Mouse (Mus musculus) stomach, embryonic 14.5 days (tissue): ENCODE results near the gene H2-Ab1. TPM values are rescaled to one million over a fixed set of nuclear protein-coding genes. Genes with fewer than 3 reads are reported as not detected.

Experiments
- ATAC-seq: fragments of 200-750 bp; cut with Nextera tagmentation; 2 replicates; pipeline ENCODE4 v1.8.0; 2017; ENCODE audit warnings: low read depth, moderate TSS enrichment; ENCODE audit not compliant: insufficient number of reproducible peaks, insufficient read depth, low FRiP score
- H3K27ac ChIP-seq: fragments of 300-500 bp; sonication (generic); 2 replicates; pipeline ENCODE4 v1.5.1; 2014; ENCODE audit warnings: mild to moderate bottlenecking, low read length, moderate library complexity, mixed read lengths
- H3K27me3 ChIP-seq: fragments of 300-500 bp; sonication (generic); 2 replicates; pipeline ENCODE4 v1.6.1; 2014; ENCODE audit warnings: low read length, control low read depth, mixed read lengths; ENCODE audit not compliant: control insufficient read depth, insufficient read depth
- H3K36me3 ChIP-seq: fragments of 300-500 bp; sonication (generic); 2 replicates; pipeline ENCODE4 v1.6.1; 2014; ENCODE audit warnings: mild to moderate bottlenecking, control low read depth, low read length, moderate library complexity, mixed read lengths; ENCODE audit not compliant: control insufficient read depth, insufficient read depth
- H3K4me1 ChIP-seq: fragments of 300-500 bp; sonication (generic); 2 replicates; pipeline ENCODE4 v1.6.1; 2014; ENCODE audit warnings: low read length, control low read depth, mixed read lengths; ENCODE audit not compliant: control insufficient read depth, insufficient read depth
- H3K4me2 ChIP-seq: fragments of 300-500 bp; sonication (generic); replicated peaks from 2 replicates; pipeline ENCODE4 v1.6.1; 2014; ENCODE audit warnings: low read depth, low read length, control low read depth
- H3K4me3 ChIP-seq: fragments of 300-500 bp; sonication (generic); 2 replicates; pipeline ENCODE4 v1.5.1; 2014; ENCODE audit warnings: low read depth, low read length, control low read depth
- H3K9ac ChIP-seq: fragments of 300-500 bp; sonication (generic); replicated peaks from 2 replicates; pipeline ENCODE4 v1.6.1; 2014; ENCODE audit warnings: low read depth, mild to moderate bottlenecking, control low read depth, low read length, moderate library complexity, mixed read lengths
- H3K9me3 ChIP-seq: fragments of 300-500 bp; sonication (generic); 2 replicates; pipeline ENCODE4 v1.6.1; 2016; ENCODE audit warnings: low read depth, low read length, control low read depth; ENCODE audit not compliant: control insufficient read depth
- WGBS: fragments of 180-500 bp; shearing (Covaris S2); extraction: QIAGEN DNeasy Blood & Tissue Kit; methylation state at CpG from one replicate; pipeline ENCODE4 v1.1.7; 2014; 5-methylcytosine and 5-hydroxymethylcytosine counted together
- polyA plus RNA-seq: library from polyadenylated mRNA; unstranded; fragments of >200 nt; fragmentation: Nextera tagmentation; extraction: Ambion mirVana; gene quantifications from 2 replicates; pipeline ENCODE4 v1.2.1, GENCODE M21; 2014

Gene H2-Ab1
- polyA plus RNA-seq, 1 experiment from 2014 or later, result 12.6 TPM

GRCm38 (mm10) chr17:34291609-34292008 is 34.1 kb downstream of the H2-Ab1 start:
- ATAC-seq, result peak; percentile 78; the same call in 1 of the 2 replicates
- no peak overlapping the region for H3K4me2 ChIP-seq
- 14% methylated on average over 8 of the region's 8 CpGs for WGBS
- H3K9ac ChIP-seq, result no peak overlapping the region
- no peaks in the 10 kb centered on the region for H3K9me3 ChIP-seq
- H3K4me3 ChIP-seq, result no peak overlapping the region
- no peak overlapping the region for H3K27ac ChIP-seq
- H3K4me1 ChIP-seq, result no peaks in the 10 kb centered on the region; the same call in 1 of the 2 replicates
- no peaks in the 10 kb centered on the region for H3K36me3 ChIP-seq
- no peaks in the 10 kb centered on the region for H3K27me3 ChIP-seq

GRCm38 (mm10) chr17:34292570-34292969 is 35.1 kb downstream of the H2-Ab1 start:
- Histone ChIP-seq H3K4me3 (no peak overlapping the region), H3K9me3 (no peaks in the 10 kb centered on the region), H3K36me3 (no peaks in the 10 kb centered on the region), H3K9ac (no peak overlapping the region), H3K4me1 (no peaks in the 10 kb centered on the region; the same call in 1 of the 2 replicates), H3K27ac (no peak overlapping the region), H3K4me2 (no peak overlapping the region), H3K27me3 (no peaks in the 10 kb centered on the region)
- 92% methylated on average over 4 of the region's 4 CpGs for WGBS
- no peak for ATAC-seq

GRCm38 (mm10) chr17:34293533-34293932 is 36.0 kb downstream of the H2-Ab1 start:
- Histone ChIP-seq H3K9me3 (no peaks in the 10 kb centered on the region), H3K27me3 (no peaks in the 10 kb centered on the region), H3K9ac (no peak overlapping the region), H3K4me3 (no peak overlapping the region), H3K4me2 (no peak overlapping the region), H3K36me3 (no peaks in the 10 kb centered on the region), H3K27ac (no peak overlapping the region), H3K4me1 (no peaks in the 10 kb centered on the region; the same call in 1 of the 2 replicates)
- ATAC-seq, result no peak
- 53% methylated on average over 2 of the region's 2 CpGs for WGBS

GRCm38 (mm10) chr17:34294249-34294648 is 36.8 kb downstream of the H2-Ab1 start:
- no peak overlapping the region for H3K27ac ChIP-seq

GRCm38 (mm10) chr17:34295307-34295706 is 37.8 kb downstream of the H2-Ab1 start:
- Histone ChIP-seq H3K27me3 (no peaks in the 10 kb centered on the region), H3K36me3 (no peaks in the 10 kb centered on the region), H3K27ac (no peak overlapping the region), H3K4me3 (no peak overlapping the region), H3K4me2 (no peak overlapping the region), H3K9me3 (no peaks in the 10 kb centered on the region), H3K9ac (no peak overlapping the region), H3K4me1 (no peaks in the 10 kb centered on the region; the same call in 1 of the 2 replicates)
- no peak for ATAC-seq

More at GRCm38 (mm10) chr17:34294249-34294648, 36.8 kb downstream of the H2-Ab1 start:
- H3K9ac ChIP-seq, result no peak overlapping the region
- no peaks in the 10 kb centered on the region for H3K36me3 ChIP-seq
- H3K9me3 ChIP-seq, result no peaks in the 10 kb centered on the region
- no peaks in the 10 kb centered on the region; the same call in 1 of the 2 replicates for H3K4me1 ChIP-seq
- ATAC-seq, result no peak
- H3K4me2 ChIP-seq, result no peak overlapping the region
- WGBS, result 64% methylated on average over 4 of the region's 4 CpGs
- no peak overlapping the region for H3K4me3 ChIP-seq
- no peaks in the 10 kb centered on the region for H3K27me3 ChIP-seq

GRCm38 (mm10) chr17:34295891-34296794 is 38.7 kb downstream of the H2-Ab1 start:
- peak overlapping the region; percentile 19; the same call in 1 of the 2 replicates for H3K4me3 ChIP-seq
- H3K4me1 ChIP-seq, result no peaks in the 10 kb centered on the region; the same call in 1 of the 2 replicates
- ATAC-seq, result peak; percentile 75; the same call in 1 of the 2 replicates
- H3K36me3 ChIP-seq, result no peaks in the 10 kb centered on the region
- H3K4me2 ChIP-seq, result peak overlapping the region; percentile 41
- H3K9me3 ChIP-seq, result no peaks in the 10 kb centered on the region
- H3K9ac ChIP-seq, result no peak overlapping the region
- H3K27me3 ChIP-seq, result no peaks in the 10 kb centered on the region
- no peak overlapping the region for H3K27ac ChIP-seq
- WGBS, result 22% methylated on average over 23 of the region's 23 CpGs

- 71% methylated on average over 3 of the region's 3 CpGs for WGBS
- Histone ChIP-seq H3K4me1 (no peaks in the 10 kb centered on the region; the same call in 1 of the 2 replicates), H3K4me2 (no peak overlapping the region), H3K27ac (no peak overlapping the region), H3K9me3 (no peaks in the 10 kb centered on the region), H3K36me3 (no peaks in the 10 kb centered on the region), H3K9ac (no peak overlapping the region), H3K4me3 (no peak overlapping the region), H3K27me3 (no peaks in the 10 kb centered on the region)
- no peak for ATAC-seq
Measured at GRCm38 (mm10) chr17:34299356-34299755, 41.9 kb downstream of the H2-Ab1 start.

GRCm38 (mm10) chr17:34300071-34300470 is 42.6 kb downstream of the H2-Ab1 start:
- Histone ChIP-seq H3K9ac (no peak overlapping the region), H3K9me3 (no peaks in the 10 kb centered on the region), H3K4me2 (no peak overlapping the region), H3K27ac (no peak overlapping the region), H3K4me1 (no peaks in the 10 kb centered on the region; the same call in 1 of the 2 replicates), H3K4me3 (no peak overlapping the region), H3K36me3 (no peaks in the 10 kb centered on the region), H3K27me3 (no peaks in the 10 kb centered on the region)
- 77% methylated on average over 8 of the region's 8 CpGs for WGBS
- no peak for ATAC-seq
